Mouse (Mus musculus) kidney, postnatal 14 days (tissue): ENCODE data around the gene Gm6592.
"Not testable (repeated sequence)": the region's sequence is repeated elsewhere in the genome, so short reads cannot be mapped to it uniquely, and the experiment has no call there.

Experiments used
- DNase-seq: peaks from one replicate; pipeline ENCODE4 v3.0.0; 2022; ENCODE audit warnings: mixed read lengths

The Gm6592 gene

DNA sequence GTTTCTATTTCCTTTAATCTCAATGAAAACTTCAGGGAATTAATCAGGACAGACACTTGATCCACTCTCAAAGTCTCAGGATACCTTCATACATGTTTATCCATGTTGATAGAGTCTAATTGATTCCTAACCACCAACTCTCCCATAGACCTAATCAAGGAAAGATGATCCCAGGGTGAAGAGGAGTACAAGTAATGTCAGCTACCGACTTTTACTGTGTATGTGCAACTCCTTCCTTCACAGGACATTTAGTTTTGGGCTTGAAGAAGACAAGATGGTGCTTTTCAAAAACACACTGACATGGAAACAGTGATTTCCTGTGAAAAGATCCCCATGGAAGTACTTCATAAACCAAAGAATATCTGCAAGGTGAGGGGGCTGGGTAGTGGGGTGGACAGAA is at the start of gene Gm6592:
Gm6592 (plus strand) TSS at position 301 of the 400 bp plus-strand sequence.
- DNase-seq = no peak

DNA sequence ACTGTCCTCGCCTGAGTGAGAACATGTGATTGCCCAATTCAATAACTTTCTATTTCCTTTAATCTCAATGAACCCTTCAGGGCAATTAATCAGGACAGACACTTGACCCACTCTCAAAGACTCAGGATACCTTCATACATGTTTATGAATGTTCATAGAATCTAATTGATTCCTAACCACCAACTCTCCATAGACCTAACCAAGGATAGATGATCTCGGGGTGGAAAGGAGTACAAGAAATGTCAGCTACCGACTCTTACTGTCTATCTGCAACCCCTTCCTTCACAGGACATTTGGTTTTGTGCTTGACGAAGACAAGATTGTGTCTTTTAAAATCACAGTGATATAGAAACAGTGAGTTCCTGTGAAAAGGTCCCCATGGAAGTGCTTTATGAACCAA is 40.4 kb upstream of the Gm6592 start, which contains the start of gene Ssxb5:
Ssxb5 (plus strand) TSS at position 301 of the 400 bp plus-strand sequence.
- DNase-seq = not testable (repeated sequence)

GRCm38 (mm10) chrX:8832043-8832442 is 11.8 kb upstream of the Gm6592 start:
- peak; percentile 47 for DNase-seq

DNA sequence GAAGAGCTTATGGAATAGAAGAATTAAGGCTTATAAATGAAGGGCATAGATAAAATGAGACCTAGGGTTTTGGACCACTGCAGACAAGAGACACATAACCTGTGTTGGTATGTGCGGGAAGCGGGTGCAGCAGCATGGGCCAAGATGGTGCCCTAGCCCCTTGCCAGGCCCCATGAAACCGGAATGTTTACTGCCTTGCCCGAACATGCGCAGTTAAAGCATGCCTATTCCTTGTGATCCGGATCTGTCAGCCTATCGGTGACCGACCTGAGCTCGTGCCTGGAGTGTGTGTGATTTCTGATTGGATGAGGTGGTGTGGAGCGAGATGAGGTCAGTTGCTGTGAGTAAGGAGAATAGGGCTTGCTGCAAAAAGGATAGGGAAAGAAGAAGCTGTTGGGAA is 8.7 kb downstream of the Gm6592 start:
- no peak for DNase-seq

GRCm38 (mm10) chrX:8864331-8864730 is 20.5 kb downstream of the Gm6592 start:
- DNase-seq = peak; percentile 80

DNA sequence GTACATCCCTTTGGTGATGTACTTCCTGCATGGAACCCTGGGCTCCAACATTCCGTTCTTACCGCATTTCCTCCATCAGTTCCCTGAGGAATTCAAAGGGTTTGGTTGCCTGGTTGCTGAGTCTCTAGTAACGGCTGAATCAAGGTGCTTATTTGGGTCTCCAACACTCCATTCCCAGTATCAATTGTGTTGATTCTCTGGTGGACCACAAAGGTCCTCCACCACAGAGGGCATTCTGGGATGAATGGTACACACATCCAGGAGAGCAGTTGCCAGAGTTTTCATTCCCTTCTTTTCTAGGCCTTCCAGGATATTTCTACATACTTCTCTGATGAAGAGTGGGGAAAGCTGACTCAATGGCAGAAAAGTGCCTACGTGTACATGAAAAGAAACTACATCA is 30.2 kb downstream of the Gm6592 start, which contains the start of gene Gm5751:
Gm5751 (plus strand) TSS at position 301 of the 400 bp plus-strand sequence.
- not testable (repeated sequence) for DNase-seq

DNA sequence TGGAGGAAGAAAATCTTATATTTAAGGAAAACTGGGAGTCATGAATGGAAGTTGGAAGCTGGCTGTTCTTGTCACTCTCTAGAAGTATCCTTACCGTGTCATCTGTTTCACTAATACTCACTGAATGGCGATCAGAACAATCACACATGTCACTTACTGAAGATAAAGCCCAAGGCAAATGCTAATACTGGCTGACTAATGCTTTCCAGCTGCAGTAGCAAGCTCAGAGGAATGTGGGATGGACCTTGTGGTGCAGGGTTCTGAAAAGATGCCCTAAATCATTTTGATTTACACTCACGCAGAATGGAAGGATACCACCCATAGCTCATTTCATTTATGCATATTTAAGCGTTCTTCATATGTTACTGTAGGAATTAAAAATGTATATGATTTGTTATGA is 40.5 kb downstream of the Gm6592 start:
- DNase-seq = no peak

DNA sequence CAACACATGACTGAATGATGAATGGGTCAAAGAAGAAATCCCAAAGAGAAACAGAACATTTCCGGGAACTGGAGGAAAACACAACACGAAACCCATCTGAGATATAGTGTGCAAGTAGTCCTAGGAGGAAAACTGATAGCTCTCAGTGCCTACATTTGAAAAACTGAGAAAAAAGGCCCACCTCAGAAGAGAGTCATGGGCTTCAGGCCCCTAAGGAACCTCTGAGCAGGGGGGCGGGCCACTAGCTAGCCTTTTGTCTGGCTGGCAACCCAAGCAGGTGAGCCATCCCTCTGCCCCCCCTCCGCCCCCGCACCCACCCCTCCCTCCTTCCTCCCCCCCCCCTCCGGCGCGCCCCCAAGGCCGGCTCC is 48.2 kb downstream of the Gm6592 start:
- DNase-seq = no peak

GRCm38 (mm10) chrX:8892343-8893155 is 48.8 kb downstream of the Gm6592 start, which contains the start of gene B630019K06Rik:
Gene B630019K06Rik, plus strand, starts transcription at chrX:8892382.
- peak; percentile 83 for DNase-seq

GRCm38 (mm10) chrX:8893182-8893651 is 49.4 kb downstream of the Gm6592 start:
- no peak for DNase-seq
